Mouse (Mus musculus) thymus, postnatal 25 days (tissue): ENCODE measurements around the gene Jph4.

Experiments used
- DNase-seq: peaks from one replicate; pipeline ENCODE4 v3.0.0; 2022

Jph4 gene

GRCm38 (mm10) chr14:55115846-55116245 lies 889 bp downstream of the Jph4 start:
- no peak for DNase-seq

DNA sequence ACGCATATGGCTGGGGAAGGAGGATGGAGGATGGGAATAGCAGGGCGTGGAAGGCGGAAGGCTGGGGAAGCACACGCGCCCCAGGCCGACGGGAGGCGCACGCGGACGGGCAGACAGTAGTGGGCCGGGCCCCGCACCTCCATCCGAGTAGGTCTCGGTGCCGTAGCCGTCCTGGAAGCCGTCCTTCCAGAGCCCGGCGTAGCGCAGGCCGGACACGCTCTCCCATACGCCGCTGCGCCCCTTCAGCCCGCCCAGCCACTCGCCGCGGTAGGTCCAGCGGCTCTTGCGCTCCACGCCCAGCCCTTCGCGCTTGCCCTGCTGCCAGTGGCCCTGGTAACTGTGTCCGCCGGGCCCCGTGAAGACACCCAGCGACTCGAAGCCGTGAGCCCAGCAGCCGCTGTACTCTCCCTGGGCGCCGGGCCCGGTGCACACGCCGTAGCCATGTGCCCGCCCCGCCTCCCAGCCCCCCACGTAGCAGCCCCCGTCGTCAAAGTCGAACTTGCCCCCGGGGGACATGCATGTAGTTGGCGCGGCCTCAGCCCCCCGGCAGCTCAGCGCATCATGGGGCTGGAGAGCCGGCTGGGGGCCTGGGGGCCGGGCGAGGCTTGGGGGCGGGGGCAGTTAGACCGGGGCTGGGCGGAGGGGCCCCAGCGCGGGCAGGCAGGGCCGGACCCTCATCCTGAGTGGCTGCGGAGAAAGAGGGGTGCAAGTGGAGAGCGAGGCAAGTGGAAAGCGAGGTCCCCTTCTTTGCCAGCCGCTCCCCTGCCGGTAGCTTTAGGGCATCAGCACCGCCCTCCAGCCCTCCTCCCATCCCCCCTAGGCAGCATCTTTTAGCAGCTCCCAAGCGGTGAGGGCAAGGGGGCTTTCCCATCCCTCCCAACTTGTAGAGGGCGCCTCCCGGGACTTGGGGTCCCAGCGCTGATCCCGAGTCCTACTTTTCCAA lies 1.7 kb downstream of the Jph4 start:
- no peak for DNase-seq

DNA sequence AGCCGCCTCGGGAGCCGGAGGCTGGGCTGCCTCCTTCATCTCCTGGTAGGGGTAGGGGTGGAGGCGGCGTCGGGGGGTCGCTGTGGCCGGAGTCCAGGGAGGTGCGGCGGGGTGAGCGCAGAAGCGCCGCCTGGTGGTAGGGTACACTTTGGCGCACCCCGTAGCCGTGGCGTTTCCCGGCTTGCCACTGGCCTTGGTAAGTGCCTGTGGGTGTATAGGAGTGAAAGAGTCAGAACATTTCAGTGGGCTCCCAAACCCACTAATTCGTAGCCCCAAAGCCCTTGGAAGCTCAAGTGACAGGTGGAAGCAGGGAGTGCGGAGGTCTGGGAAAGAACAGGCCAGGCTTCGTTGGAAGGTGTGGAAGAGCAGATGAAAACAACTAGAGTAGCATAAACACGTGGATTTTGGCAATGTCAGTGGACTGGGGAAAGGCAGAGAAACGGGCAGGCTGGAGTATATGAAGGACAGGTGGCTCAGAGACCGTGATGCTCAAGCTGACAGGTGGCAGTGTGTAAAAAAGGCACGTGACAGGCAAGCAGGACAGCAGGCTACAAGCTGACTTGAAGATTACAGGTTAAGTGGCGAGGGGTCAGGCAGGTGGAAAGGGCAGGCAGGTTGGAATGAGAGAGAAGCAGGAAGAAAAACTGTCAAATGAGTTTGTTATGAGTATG lies 2.6 kb downstream of the Jph4 start:
- DNase-seq, result peak; percentile 42

DNA sequence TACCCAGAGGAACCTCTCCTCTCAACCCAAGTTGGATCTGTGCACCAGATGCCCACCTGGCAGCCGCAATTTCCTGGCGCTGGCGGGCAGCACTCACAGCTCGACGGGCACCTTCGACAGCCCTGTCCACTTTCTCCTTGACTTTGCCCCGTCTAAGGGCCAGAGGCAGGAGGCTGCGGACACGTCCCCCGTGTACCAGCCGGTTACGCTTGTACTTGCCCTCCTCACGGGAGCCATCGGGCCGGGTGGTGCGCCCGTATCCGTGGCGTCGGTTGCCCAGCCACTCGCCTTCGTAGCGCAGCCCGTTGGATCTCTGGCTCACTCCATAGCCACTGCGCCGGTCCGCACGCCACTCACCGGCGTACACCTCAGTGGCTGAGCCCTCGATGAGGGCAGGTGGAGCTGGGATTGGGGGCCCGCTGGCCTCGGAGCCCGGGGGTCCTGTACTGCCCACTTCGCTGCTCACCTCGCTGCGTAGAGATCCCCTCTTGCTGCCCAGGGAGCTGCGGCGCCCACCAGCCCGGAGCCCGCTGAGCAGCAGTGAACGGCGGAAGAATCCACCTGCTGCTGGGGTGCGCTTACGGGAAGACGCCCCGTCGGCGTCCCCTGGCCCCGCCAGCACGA lies 3.3 kb downstream of the Jph4 start:
- DNase-seq, result no peak

DNA sequence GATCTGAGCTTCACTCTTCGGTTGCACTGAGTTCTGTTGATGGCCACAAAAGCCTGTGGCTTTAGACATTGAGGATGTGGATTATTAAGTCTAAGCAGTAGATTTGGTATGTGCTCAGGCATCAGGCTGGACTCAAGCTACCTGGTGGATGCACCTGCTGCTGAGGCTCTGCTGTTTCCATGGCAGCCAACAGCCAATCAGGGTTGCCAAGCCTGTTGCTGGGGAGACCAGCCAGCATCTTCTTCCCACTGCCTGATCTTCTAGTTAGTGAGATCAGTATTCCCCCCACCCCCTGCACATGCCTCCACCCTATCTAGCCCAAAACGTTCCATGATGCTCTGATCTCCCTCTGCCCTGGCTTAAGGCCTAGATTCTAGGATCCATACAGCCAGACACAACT lies 5.0 kb downstream of the Jph4 start:
- DNase-seq, result no peak

DNA sequence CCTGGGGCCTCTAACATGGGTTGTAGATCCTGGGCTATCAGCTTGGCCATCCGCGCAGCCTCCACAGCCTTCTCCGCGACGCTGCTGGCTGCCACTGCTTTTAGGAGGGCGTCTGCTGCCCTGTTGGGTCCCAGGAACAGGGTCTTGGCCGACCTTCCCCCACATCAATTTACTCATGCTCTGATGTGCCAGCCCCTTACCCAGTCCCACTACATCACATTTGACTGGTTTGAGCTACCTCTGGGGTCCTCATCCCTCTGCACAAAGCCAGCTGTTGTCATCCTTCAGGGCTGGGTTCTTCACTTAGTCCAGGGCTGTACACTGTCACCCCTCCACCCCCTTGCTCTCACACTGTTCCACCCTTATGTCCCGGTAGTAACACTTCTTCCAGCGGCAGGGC lies 6.7 kb downstream of the Jph4 start:
- DNase-seq, result no peak

DNA sequence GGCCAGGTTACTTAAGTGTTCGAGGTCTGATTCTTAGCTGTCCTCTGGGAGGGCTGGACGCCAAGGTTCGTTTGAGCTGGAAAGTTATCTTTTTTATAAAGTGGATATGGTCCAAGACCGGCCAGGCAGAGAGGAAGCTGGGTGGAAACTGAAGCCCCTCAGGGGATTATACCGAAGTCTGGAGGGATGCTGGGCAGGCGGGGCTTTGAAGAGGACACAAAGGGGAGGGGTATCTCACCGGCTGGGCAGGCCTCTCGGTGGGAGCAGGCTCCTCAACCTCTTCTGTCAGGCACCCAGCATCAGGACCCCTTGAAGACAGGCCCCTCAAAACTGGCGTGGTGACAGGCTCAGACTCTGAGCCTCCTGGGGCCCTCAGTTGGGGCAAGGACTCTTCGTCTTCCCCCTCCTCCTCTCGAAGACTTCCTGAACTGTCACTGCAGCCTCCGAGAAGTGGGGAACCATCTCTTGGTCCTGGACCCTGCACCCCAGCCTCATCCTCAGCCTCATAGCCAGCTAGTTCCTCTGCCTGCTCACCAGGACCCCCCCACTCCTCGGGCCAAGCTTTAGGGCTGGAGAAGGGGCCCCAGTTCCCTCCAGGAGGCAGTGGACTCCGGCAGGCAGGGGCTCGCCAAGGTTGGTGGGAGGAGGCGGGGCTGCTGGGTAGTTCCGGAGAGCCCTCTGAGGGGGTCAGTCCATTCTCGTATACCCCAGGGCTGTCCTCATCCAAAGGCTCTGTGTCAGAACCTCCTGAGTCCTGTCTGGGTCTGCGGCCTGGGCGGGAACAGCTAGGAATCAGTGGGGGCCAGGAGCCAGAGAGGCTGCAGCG lies 7.5 kb downstream of the Jph4 start:
- DNase-seq, result no peak

DNA sequence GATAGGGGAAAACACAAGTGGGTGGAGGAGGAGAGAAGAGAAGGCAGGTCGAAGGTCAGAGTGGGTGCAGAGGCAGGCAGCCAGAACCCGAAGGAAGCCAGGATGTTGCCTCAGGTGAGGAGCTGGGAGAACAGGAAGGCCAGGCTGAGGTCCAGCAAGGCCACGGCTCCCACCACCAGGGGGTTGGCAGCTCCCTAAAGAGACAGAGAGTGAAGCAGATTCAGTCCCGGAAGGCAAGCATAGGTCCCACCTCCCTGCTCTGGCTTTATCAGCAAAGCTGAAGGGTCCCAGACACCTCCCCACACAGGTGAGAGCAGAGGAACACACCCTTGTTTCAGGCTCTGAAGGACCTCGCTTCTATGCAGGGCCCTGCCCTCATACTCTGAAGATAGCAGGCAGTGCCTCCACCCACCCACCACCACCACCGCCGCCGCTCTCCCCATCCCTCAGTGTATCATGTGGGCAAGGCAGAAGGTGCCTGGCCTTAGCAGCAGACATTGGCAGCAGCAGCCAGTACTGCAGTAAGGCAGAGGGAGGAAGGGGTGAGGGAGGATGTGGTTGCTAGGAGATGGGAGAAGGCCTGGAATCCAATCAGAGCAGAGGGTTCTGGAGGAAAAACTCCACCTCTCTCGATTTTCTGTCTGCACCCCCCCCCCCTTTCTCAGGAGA lies 8.4 kb downstream of the Jph4 start:
- no peak for DNase-seq

DNA sequence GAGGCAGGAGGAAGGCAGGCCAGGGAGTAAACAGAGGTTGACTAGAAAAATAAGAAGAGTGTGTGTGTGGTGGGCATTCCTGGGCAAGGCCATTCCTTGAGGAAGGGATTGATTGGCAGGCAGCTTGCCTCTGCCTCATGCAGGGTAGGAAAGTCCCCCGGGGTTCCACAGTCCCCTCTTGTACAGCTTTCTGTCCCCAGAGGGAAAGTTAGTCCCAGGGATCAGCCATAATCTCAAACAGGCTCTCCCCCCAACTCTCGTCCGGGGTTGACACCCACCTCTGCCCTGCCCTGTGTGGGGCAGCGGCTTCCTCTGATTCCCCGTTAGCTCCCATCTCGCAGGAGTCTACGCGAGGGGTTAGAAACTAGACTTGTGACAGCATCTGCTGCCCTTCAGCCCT lies 9.7 kb downstream of the Jph4 start:
- no peak for DNase-seq

DNA sequence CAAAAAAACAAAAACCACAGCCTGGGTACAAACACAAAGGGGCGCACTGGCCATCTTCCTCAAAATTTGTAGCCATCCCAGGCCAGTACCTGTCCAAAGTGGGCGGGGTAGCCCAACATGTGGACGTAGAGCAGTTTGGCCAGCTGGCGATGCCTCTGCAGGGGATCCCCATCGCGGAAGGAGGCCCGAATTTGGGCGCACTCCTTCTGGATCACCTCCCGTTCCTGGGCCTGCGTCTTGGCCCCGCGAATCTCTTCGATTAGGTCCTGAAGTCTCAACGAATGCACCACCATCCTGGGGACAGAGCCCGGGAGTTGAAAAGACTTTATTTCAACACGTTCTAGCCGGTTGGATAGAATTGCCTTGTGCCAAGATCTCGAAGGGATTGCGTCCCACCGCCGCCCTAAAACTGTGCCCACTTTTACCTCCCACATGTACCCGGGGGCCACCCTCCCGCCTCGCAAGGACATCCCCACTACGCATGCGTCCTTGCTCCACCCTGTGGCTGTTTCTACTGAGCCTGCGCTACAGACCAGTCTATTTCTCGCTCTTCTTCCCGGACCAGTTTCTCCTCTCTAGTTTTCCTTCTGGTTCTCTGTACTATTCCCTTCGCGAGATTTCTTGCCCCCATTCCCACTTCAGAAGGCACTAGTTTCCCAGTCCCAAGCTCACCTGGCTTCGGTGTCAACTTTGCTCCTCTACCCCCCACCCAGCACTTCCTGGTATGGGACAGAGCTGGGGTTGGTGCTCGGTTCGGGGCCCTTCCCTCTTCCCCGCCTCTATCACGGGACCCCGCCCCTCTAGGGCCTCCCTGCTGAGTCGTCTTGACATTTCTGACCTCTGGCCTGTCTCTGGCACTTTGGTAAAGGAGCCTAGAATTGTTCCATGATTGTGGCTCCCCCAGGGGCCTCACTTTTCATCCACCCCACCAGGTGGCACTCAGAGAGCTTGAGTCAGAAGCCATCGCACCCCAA lies 10.6 kb downstream of the Jph4 start, which contains the start of gene Ap1g2:
Gene Ap1g2, minus strand, starts transcription at position 758 of the 974 bp plus-strand sequence.
- peak; percentile 88 for DNase-seq

GRCm38 (mm10) chr14:55105386-55105785 lies 11.3 kb downstream of the Jph4 start:
- DNase-seq, result no peak

DNA sequence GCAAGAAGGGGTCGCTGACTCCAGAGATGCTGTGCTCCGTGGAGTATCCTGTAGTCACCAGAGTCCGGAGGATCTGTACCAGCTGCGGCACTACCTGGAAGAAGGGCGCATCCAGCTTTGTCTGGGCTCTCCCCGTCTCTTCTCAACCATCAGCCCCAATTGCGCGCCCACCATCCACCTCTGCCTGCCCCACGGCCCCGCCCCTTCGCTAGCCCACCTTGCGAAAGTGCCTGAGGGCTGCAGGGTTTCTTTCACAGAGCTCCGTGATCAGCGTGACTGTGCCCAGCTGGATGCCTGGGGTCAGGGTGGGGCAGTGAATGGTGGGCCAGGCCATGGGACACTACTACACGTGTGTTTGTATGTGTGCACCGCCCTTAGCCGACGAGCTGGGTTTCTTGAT lies 12.4 kb downstream of the Jph4 start:
- DNase-seq, result no peak

- no peak for DNase-seq
Observed at GRCm38 (mm10) chr14:55102253-55102785, 14.4 kb downstream of the Jph4 start.

DNA sequence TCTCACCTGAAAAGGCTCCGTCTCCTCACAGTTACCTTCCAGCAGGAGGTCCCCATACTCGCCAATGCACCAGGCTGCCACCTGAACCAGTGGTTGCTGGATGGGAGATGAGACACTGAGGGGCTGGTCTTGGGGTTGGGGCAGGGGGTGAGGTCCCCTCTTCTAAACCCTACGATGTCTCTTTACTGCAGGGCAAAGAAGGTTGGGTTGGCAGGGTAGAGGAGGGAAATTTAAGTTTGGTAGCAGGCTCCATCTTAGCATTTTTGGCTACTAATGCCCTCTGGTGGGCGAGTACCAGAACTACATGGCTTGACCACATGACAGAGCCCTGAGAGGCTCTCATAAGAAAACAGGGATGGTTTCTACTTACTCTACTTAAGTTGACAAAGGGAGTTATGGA lies 15.1 kb downstream of the Jph4 start:
- DNase-seq, result peak; percentile 56

GRCm38 (mm10) chr14:55098067-55098466 lies 18.7 kb downstream of the Jph4 start:
- peak; percentile 67 for DNase-seq

- DNase-seq, result no peak
Observed at GRCm38 (mm10) chr14:55097646-55098045, 19.1 kb downstream of the Jph4 start.

DNA sequence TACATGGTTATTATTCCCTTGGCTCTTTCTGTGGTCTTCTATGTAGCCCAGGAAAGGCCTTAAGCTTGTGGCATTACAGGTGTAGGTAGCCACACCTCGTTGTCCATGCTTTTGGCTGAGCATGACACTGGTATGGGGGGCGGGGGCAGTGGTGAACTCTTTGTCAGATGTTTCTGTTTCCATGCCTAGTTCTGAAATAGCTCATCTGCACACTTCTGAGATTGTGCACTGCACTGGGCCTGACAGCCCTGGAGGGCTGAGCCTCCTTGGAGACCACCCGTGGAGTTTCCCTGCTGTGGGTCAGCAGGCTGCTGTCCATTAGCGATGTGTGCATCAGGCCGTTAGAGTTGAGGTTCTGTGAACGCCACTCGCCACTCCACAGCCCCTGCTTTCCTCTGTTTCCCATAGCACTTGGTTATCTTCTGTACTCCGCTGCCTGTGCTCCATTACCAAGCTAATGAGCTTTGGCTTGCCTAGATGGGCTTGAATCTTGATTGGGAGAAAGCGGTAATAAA lies 20.1 kb downstream of the Jph4 start:
- no peak for DNase-seq

- DNase-seq, result no peak
Observed at GRCm38 (mm10) chr14:55095671-55096070, 21.1 kb downstream of the Jph4 start.

DNA sequence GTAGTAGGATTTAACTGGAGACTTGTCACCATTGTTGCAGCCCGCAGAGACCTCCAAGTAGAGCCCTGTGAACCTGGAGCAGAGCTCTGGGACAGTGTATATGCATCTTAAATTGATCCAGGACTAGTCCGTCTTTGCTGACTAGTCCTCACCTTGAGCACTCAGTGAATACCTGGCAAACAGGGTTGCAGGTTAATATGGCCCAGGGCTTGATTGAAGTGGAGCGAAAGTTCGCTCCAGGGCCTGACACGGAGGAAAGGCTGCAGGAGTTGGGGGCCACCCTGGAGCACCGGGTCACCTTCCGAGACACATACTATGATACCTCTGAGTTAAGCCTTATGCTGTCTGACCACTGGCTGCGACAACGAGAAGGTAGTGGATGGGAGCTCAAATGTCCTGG lies 21.5 kb downstream of the Jph4 start:
- no peak for DNase-seq

DNA sequence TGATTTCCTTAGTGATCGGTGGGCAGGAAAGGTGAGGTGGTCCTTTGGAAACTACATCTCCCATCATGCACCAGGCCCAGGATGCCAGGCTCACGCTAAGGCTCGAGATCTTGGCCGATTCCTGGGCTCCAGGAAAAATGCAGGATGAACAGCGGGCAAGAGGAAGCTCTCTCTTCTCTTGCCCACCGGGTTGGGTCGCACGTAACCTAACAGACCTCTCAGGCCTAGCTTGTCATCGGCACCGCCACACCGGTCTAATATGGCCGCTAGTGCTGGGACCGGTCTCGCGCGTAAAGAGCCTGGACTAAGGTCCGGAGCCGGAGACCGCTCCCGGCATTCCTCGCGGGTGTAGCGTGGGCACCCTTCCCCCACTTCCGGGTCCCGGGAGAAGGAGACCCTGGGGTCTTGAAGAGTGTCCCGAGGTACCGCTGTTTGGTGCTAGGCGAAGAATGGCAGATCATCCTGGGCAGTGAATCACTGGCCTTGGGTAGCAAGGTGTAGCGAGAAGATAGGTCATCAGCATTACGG lies 22.0 kb downstream of the Jph4 start, which contains the start of gene Thtpa:
Gene Thtpa, plus strand, starts transcription at position 81 of the 528 bp plus-strand sequence.
- peak; percentile 71 for DNase-seq
